In the genomic region with DNA sequence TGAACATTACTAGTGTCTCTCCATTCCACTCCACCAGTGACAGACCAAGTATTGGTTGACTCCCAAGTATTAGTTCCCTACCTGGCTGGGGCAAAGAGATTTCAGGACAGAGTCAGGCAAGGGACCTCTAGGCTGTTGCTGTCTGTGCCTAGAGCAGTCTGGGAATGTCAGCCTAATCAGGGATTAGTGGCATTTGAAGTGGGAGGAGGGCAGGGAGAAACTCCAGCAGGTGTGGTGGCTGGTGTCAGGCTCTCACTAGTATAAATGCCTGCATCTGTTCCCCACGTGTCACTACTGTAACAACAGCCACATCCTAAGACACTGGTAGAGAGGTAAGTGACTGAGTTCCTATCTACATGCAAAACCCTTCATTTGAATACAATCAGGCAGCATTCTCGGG, we compare ENCODE assay signal across 28 mouse cellular contexts. TPM values are rescaled to one million over a fixed set of nuclear protein-coding genes. Genes with fewer than 3 reads are reported as not detected.
DNase-seq lines count a peak whose midpoint lies in the region; ATAC-seq and TF ChIP-seq lines count a peak whose summit lies in the region.
"Had no signal": no experiment of that assay in that cellular context is flagged by ENCODE, and none has a peak within 500 bp of the region (broad histone marks: within the 10 kb centered on the region; RNA-seq: fewer than 3 reads in every experiment).

No protein-coding gene starts in this region.

- peaks cover 5% of the 10 kb centered on the region; the same call in 1 of the 2 replicates for H3K4me1 ChIP-seq in embryonic facial prominence, embryonic 14.5 days (ENCODE audit: control insufficient read depth, insufficient read depth, low read length)
- H3K4me1 ChIP-seq in embryonic facial prominence, embryonic 10.5 days = peaks cover 19% of the 10 kb centered on the region
- peaks cover 9% of the 10 kb centered on the region; the same call in 1 of the 2 replicates for H3K4me1 ChIP-seq in forebrain, postnatal 0 days (ENCODE audit: insufficient read depth)

- 21% methylated on average over 2 of the region's 2 CpGs for WGBS in embryonic facial prominence, embryonic 14.5 days
- 33% methylated on average over 2 of the region's 2 CpGs for WGBS in embryonic facial prominence, embryonic 10.5 days
- WGBS in forebrain, postnatal 0 days = 25% methylated on average over 2 of the region's 2 CpGs

- H3K9ac ChIP-seq in embryonic facial prominence, embryonic 14.5 days (ENCODE audit: low read depth, low read length) = no peak overlapping the region
- H3K9ac ChIP-seq in forebrain, postnatal 0 days = no peak overlapping the region
- H3K9ac ChIP-seq: embryonic facial prominence, embryonic 12.5 days; forebrain, embryonic 12.5 days; forebrain, embryonic 15.5 days; heart, embryonic 13.5 days; hindbrain, embryonic 14.5 days had no signal

- H3K9me3 ChIP-seq in embryonic facial prominence, embryonic 14.5 days (ENCODE audit: control insufficient read depth, low read length) = no peaks in the 10 kb centered on the region
- H3K9me3 ChIP-seq in embryonic facial prominence, embryonic 10.5 days = no peaks in the 10 kb centered on the region
- no peaks in the 10 kb centered on the region for H3K9me3 ChIP-seq in forebrain, postnatal 0 days (ENCODE audit: low read length)
- H3K9me3 ChIP-seq: embryonic facial prominence, embryonic 12.5 days; forebrain, embryonic 12.5 days; forebrain, embryonic 15.5 days; G1E; heart, embryonic 10.5 days; heart, embryonic 13.5 days had no signal

- no peaks in the 10 kb centered on the region for H3K27me3 ChIP-seq in embryonic facial prominence, embryonic 14.5 days (replicated peaks; ENCODE audit: control insufficient read depth, insufficient read depth, low read length)
- H3K27me3 ChIP-seq in embryonic facial prominence, embryonic 10.5 days (replicated peaks; ENCODE audit: low read depth, poor library complexity, severe bottlenecking) = no peaks in the 10 kb centered on the region
- H3K27me3 ChIP-seq in forebrain, postnatal 0 days (ENCODE audit: insufficient read depth, low read length) = no peaks in the 10 kb centered on the region
- H3K27me3 ChIP-seq: embryonic facial prominence, embryonic 12.5 days; forebrain, embryonic 12.5 days; forebrain, embryonic 15.5 days; heart, embryonic 13.5 days; Patski had no signal

- no peak overlapping the region for H3K4me2 ChIP-seq in embryonic facial prominence, embryonic 14.5 days (ENCODE audit: low read depth, low read length)
- H3K4me2 ChIP-seq in forebrain, postnatal 0 days (ENCODE audit: low read depth) = no peak overlapping the region
- H3K4me2 ChIP-seq: embryonic facial prominence, embryonic 12.5 days; forebrain, embryonic 12.5 days; forebrain, embryonic 15.5 days; hindbrain, embryonic 14.5 days had no signal

- peak; percentile 7 for DNase-seq in embryonic facial prominence, embryonic 14.5 days (ENCODE audit: low spot score)
- no peak for DNase-seq in embryonic facial prominence, embryonic 10.5 days (ENCODE audit: low spot score)
- DNase-seq in gastrocnemius, postnatal 25 days = peak; percentile 53
- no peak for DNase-seq in gastrocnemius, postnatal 4 days (ENCODE audit: low spot score in 2 of 2)
- DNase-seq in retina, adult 2 months (ENCODE audit: low read depth, low spot score) = peak; percentile 39
- no peak for DNase-seq in retina, postnatal 1 day
- DNase-seq in skeletal muscle tissue, adult 2 months (ENCODE audit: low read depth, low spot score) = peak; percentile 72
- no peak for DNase-seq in forebrain, postnatal 0 days
- DNase-seq: adrenal gland, postnatal 10 days; adrenal gland, postnatal 36 days; B cell, adult 2 months; cerebellum, adult 18-20 months; cerebellum, adult 9-10 months; cerebellum, postnatal 14 days; heart, adult 2 months; heart, postnatal 14 days; heart, postnatal 4 days had no signal

- H3K27ac ChIP-seq in embryonic facial prominence, embryonic 14.5 days (replicated peaks; ENCODE audit: low read depth, low read length) = no peak overlapping the region
- no peak overlapping the region for H3K27ac ChIP-seq in embryonic facial prominence, embryonic 10.5 days (replicated peaks)
- H3K27ac ChIP-seq in forebrain, postnatal 0 days (ENCODE audit: low read depth, low read length) = no peak overlapping the region
- H3K27ac ChIP-seq: embryonic facial prominence, embryonic 12.5 days; forebrain, embryonic 12.5 days; forebrain, embryonic 15.5 days; heart, adult 2 months; heart, embryonic 10.5 days; heart, embryonic 13.5 days; hindbrain, embryonic 14.5 days; hindbrain, postnatal 0 days had no signal

- no peak for ATAC-seq in embryonic facial prominence, embryonic 14.5 days (ENCODE audit: low read depth)
- ATAC-seq in forebrain, postnatal 0 days = no peak
- ATAC-seq: forebrain, embryonic 15.5 days; hindbrain, postnatal 0 days; inflammation-experienced regulatory T-cells, adult 6 months; Patski had no signal

- no peak for TF ChIP-seq CTCF in forebrain, postnatal 0 days (IDR thresholded peaks at IDR 0.05; ENCODE audit: low read depth)

- H3K4me3 ChIP-seq in embryonic facial prominence, embryonic 14.5 days (ENCODE audit: low read depth, low read length) = no peak overlapping the region
- no peak overlapping the region for H3K4me3 ChIP-seq in embryonic facial prominence, embryonic 10.5 days
- H3K4me3 ChIP-seq in forebrain, postnatal 0 days (ENCODE audit: low read depth, low read length) = no peak overlapping the region
- H3K4me3 ChIP-seq: embryonic facial prominence, embryonic 12.5 days; erythroblast, embryonic 14.5 days; forebrain, embryonic 12.5 days; forebrain, embryonic 15.5 days; heart, adult 2 months; heart, embryonic 10.5 days; heart, embryonic 13.5 days had no signal

- no peaks in the 10 kb centered on the region for H3K36me3 ChIP-seq in embryonic facial prominence, embryonic 14.5 days (ENCODE audit: control insufficient read depth, insufficient read depth, low read length)
- H3K36me3 ChIP-seq in embryonic facial prominence, embryonic 10.5 days (replicated peaks) = no peaks in the 10 kb centered on the region
- H3K36me3 ChIP-seq in forebrain, postnatal 0 days (ENCODE audit: insufficient read depth) = no peaks in the 10 kb centered on the region
- H3K36me3 ChIP-seq: embryonic facial prominence, embryonic 12.5 days; forebrain, embryonic 12.5 days; forebrain, embryonic 15.5 days; heart, embryonic 10.5 days; heart, embryonic 13.5 days had no signal

RNA-seq across cellular contexts. Expression of a gene that starts 42.6 kb away (rescaled TPM):
- polyA plus RNA-seq in embryonic facial prominence, embryonic 14.5 days (2014; fragmentation: Nextera tagmentation; extraction: Ambion mirVana) = 22.0 and 24.5 TPM in 2 replicates
- 11.6 and 14.0 TPM in 2 replicates for polyA plus RNA-seq in embryonic facial prominence, embryonic 10.5 days (2016; fragmentation: Nextera tagmentation; extraction: Ambion mirVana)
- total RNA-seq in gastrocnemius, postnatal 25 days (2021) = 100 to 1,000 TPM; 171 to 179 TPM
- total RNA-seq in gastrocnemius, postnatal 4 days (2021) = 10 to 100 TPM; 44.9 to 58.0 TPM
- 13.3 and 23.0 TPM in 2 replicates for total RNA-seq in forebrain, postnatal 0 days (2014; rRNA removed)
- 10.3 and 11.9 TPM in 2 replicates for polyA plus RNA-seq in forebrain, postnatal 0 days (2015; fragmentation: Nextera tagmentation; extraction: Ambion mirVana)

RNA-seq across cellular contexts. Expression of a gene that starts 42.6 kb away (rescaled TPM):
- polyA plus RNA-seq in embryonic facial prominence, embryonic 14.5 days (2014; fragmentation: Nextera tagmentation; extraction: Ambion mirVana) = 14.1 and 14.3 TPM in 2 replicates
- 14.5 and 15.2 TPM in 2 replicates for polyA plus RNA-seq in embryonic facial prominence, embryonic 10.5 days (2016; fragmentation: Nextera tagmentation; extraction: Ambion mirVana)
- 1 to 10 TPM; 5.1 to 6.9 TPM for total RNA-seq in gastrocnemius, postnatal 25 days (2021)
- total RNA-seq in gastrocnemius, postnatal 4 days (2021) = 10 to 100 TPM; 15.5 to 17.0 TPM
- total RNA-seq in forebrain, postnatal 0 days (2014; rRNA removed) = 29.7 and 32.9 TPM in 2 replicates
- polyA plus RNA-seq in forebrain, postnatal 0 days (2015; fragmentation: Nextera tagmentation; extraction: Ambion mirVana) = 9.0 and 9.1 TPM in 2 replicates

Comparison
In these comparisons a context has a peak if more than half of its experiments do, and no peak if none do; other contexts are left out.
1. DNase-seq: peak in embryonic facial prominence, embryonic 14.5 days (single experiment), gastrocnemius, postnatal 25 days (single experiment), retina, adult 2 months (single experiment) and skeletal muscle tissue, adult 2 months (single experiment); none in embryonic facial prominence, embryonic 10.5 days (single experiment), gastrocnemius, postnatal 4 days (0 of 2), retina, postnatal 1 day (single experiment) and forebrain, postnatal 0 days (single experiment).